Mouse (Mus musculus): ENCODE measurements around the gene Susd5. TPM values are rescaled to one million over a fixed set of nuclear protein-coding genes. Genes with fewer than 3 reads are reported as not detected.

The Susd5 gene
- polyA plus RNA-seq (2014; fragmentation: Illumina TruSeq; extraction: RNeasy Lipid Tissue Mini Kit (QIAGEN cat#74804); ENCODE audit: low read depth, low replicate concordance): 5.6 TPM

GRCm38 (mm10) chr9:114057090-114057796, at the start of gene Susd5:
Gene Susd5, plus strand, starts transcription at chr9:114057140.

DNA sequence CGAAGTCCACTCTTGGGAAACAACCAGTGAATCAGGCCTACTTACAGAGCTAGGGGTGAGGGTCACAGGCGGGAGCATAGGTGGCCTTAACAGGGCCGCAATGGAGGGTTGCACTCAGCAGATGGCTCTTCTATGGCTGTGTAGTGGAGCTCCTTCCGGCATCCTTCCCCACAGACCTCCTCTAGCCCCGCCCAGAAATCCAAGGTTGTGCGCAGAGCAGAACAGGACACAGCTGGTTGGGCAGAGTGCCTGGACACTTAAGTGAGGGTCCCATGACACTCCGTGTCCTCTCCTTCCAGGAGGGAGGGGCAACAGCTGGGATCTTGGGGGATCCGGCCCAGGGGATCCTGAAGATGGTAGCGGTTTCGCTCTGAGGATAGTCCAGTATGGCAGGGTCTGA, 10.9 kb upstream of the Susd5 start, which contains the start of gene Fbxl2:
Gene Fbxl2, minus strand, starts transcription at position 164 of the 400 bp plus-strand sequence.

Other genes starting within 250 kb of the Susd5 start
- 102 TPM for gene Ubp1, start 126.2 kb upstream of the Susd5 start, polyA plus RNA-seq (2014; fragmentation: Illumina TruSeq; extraction: RNeasy Lipid Tissue Mini Kit (QIAGEN cat#74804); ENCODE audit: low read depth, low replicate concordance)
- gene Fbxl2, start 10.9 kb upstream of the Susd5 start, polyA plus RNA-seq (2014; fragmentation: Illumina TruSeq; extraction: RNeasy Lipid Tissue Mini Kit (QIAGEN cat#74804); ENCODE audit: low read depth, low replicate concordance): 1.2 TPM